Mouse (Mus musculus) lung, embryonic 14.5 days (tissue): ENCODE measurements at regions not wholly inside any gene's neighbourhood (a gene's known extent, or its start where the extent isn't known, plus 50 kb on each side); places are given as distances from the start of the nearest gene placed in this dataset.

Source experiments
- ATAC-seq: fragments of 200-750 bp; cut with Nextera tagmentation; 2 replicates; pipeline ENCODE4 v1.8.0; 2017; ENCODE audit warnings: mild to moderate bottlenecking, moderate TSS enrichment, moderate library complexity; ENCODE audit not compliant: insufficient read depth
- DNase-seq: peaks from one replicate; pipeline ENCODE4 v3.0.0-alpha.2; 2015
- H3K27ac ChIP-seq: fragments of 300-500 bp; sonication (generic); 2 replicates; pipeline ENCODE4 v1.5.1; 2014; ENCODE audit warnings: low read depth, mild to moderate bottlenecking, moderate library complexity
- H3K27me3 ChIP-seq: fragments of 300-500 bp; sonication (generic); 2 replicates; pipeline ENCODE4 v1.6.1; 2014; ENCODE audit warnings: low read length, control low read depth; ENCODE audit not compliant: insufficient read depth
- H3K36me3 ChIP-seq: fragments of 300-500 bp; sonication (generic); 2 replicates; pipeline ENCODE4 v1.6.1; 2014; ENCODE audit warnings: control low read depth; ENCODE audit not compliant: insufficient read depth
- H3K4me1 ChIP-seq: fragments of 300-500 bp; sonication (generic); 2 replicates; pipeline ENCODE4 v1.6.1; 2014; ENCODE audit warnings: antibody characterized with exemption, control low read depth; ENCODE audit not compliant: insufficient read depth
- H3K4me2 ChIP-seq: fragments of 300-500 bp; sonication (generic); 2 replicates; pipeline ENCODE4 v1.6.1; 2014; ENCODE audit warnings: mild to moderate bottlenecking
- H3K4me3 ChIP-seq: fragments of 300-500 bp; sonication (generic); 2 replicates; pipeline ENCODE4 v1.5.1; 2014; ENCODE audit warnings: low read depth, low read length
- H3K9ac ChIP-seq: fragments of 300-500 bp; sonication (generic); 2 replicates; pipeline ENCODE4 v1.6.1; 2014
- H3K9me3 ChIP-seq: fragments of 300-500 bp; sonication (generic); 2 replicates; pipeline ENCODE4 v1.6.1; 2016; ENCODE audit warnings: low read depth, low read length, control low read depth
- CTCF ChIP-seq: IDR thresholded peaks from 2 replicates; pipeline ENCODE4 v1.5.1; 2016; ENCODE audit warnings: antibody characterized with exemption, low read depth
- WGBS: fragments of 180-500 bp; shearing (Covaris S2); extraction: QIAGEN DNeasy Blood & Tissue Kit; methylation state at CpG from one replicate; pipeline ENCODE4 v1.1.7; 2014; 5-methylcytosine and 5-hydroxymethylcytosine counted together

GRCm38 (mm10) chr6:112210238-112210950 lies 63.2 kb upstream of the Lmcd1 start:
- 0 out of 2 replicates have a peak overlapping the region, but pooled peaks have one; percentile 10 for H3K4me2 ChIP-seq
- WGBS = 11% methylated on average over 8 of the region's 8 CpGs
- TF ChIP-seq CTCF = peak; percentile 53
- H3K27me3 ChIP-seq = no peaks in the 10 kb centered on the region
- H3K9ac ChIP-seq = no peak overlapping the region
- peak; percentile 92 for DNase-seq
- ATAC-seq = peak; percentile 99
- H3K27ac ChIP-seq = peak overlapping the region; percentile 94
- H3K36me3 ChIP-seq = no peaks in the 10 kb centered on the region
- H3K4me3 ChIP-seq = no peak overlapping the region
- no peaks in the 10 kb centered on the region for H3K9me3 ChIP-seq
- peaks cover 8% of the 10 kb centered on the region; the same call in 1 of the 2 replicates for H3K4me1 ChIP-seq

- H3K27ac ChIP-seq = no peak overlapping the region
- no peaks in the 10 kb centered on the region for H3K36me3 ChIP-seq
- no peaks in the 10 kb centered on the region for H3K4me1 ChIP-seq
- TF ChIP-seq CTCF = no peak
- WGBS = 69% methylated on average over 3 of the region's 3 CpGs
- no peak overlapping the region for H3K9ac ChIP-seq
- ATAC-seq (no peak), DNase-seq (no peak)
- H3K27me3 ChIP-seq = no peaks in the 10 kb centered on the region
- H3K9me3 ChIP-seq = no peaks in the 10 kb centered on the region
- no peak overlapping the region for H3K4me3 ChIP-seq
- no peak overlapping the region for H3K4me2 ChIP-seq
Observed at GRCm38 (mm10) chr6:112216868-112217267, 56.7 kb upstream of the Lmcd1 start.

- Histone ChIP-seq H3K4me3 (no peak overlapping the region), H3K27me3 (no peaks in the 10 kb centered on the region), H3K27ac (no peak overlapping the region), H3K9ac (no peak overlapping the region), H3K4me1 (peaks cover 4% of the 10 kb centered on the region; the same call in 1 of the 2 replicates), H3K36me3 (no peaks in the 10 kb centered on the region), H3K4me2 (no peak overlapping the region), H3K9me3 (no peaks in the 10 kb centered on the region)
- WGBS = 56% methylated on average over 1 of the region's 1 CpGs
- DNase-seq (no peak), ATAC-seq (0 out of 2 replicates have a peak, but pooled peaks have one; percentile 25)
- no peak for TF ChIP-seq CTCF
Observed at GRCm38 (mm10) chr6:112218248-112218647, 55.3 kb upstream of the Lmcd1 start.

GRCm38 (mm10) chr6:112219641-112220040 lies 53.9 kb upstream of the Lmcd1 start:
- no peak overlapping the region for H3K9ac ChIP-seq
- no peaks in the 10 kb centered on the region for H3K9me3 ChIP-seq
- ATAC-seq (no peak), DNase-seq (no peak)
- H3K36me3 ChIP-seq = no peaks in the 10 kb centered on the region
- no peak for TF ChIP-seq CTCF
- H3K4me3 ChIP-seq = no peak overlapping the region
- H3K4me1 ChIP-seq = peaks cover 4% of the 10 kb centered on the region; the same call in 1 of the 2 replicates
- H3K27ac ChIP-seq = no peak overlapping the region
- H3K27me3 ChIP-seq = no peaks in the 10 kb centered on the region
- 68% methylated on average over 7 of the region's 7 CpGs for WGBS
- no peak overlapping the region for H3K4me2 ChIP-seq

- no peak for TF ChIP-seq CTCF
- DNase-seq = no peak
- 65% methylated on average over 3 of the region's 3 CpGs for WGBS
Observed at GRCm38 (mm10) chr6:112220149-112220548, 53.4 kb upstream of the Lmcd1 start.

GRCm38 (mm10) chr6:112221373-112221772 lies 52.2 kb upstream of the Lmcd1 start:
- H3K9ac ChIP-seq = no peak overlapping the region
- H3K4me1 ChIP-seq = peaks cover 4% of the 10 kb centered on the region; the same call in 1 of the 2 replicates
- H3K27me3 ChIP-seq = no peaks in the 10 kb centered on the region
- no peak for DNase-seq
- ATAC-seq = no peak
- TF ChIP-seq CTCF = no peak
- H3K9me3 ChIP-seq = no peaks in the 10 kb centered on the region
- H3K27ac ChIP-seq = no peak overlapping the region
- no peaks in the 10 kb centered on the region for H3K36me3 ChIP-seq
- WGBS = 73% methylated on average over 2 of the region's 2 CpGs
- no peak overlapping the region for H3K4me3 ChIP-seq
- H3K4me2 ChIP-seq = no peak overlapping the region

More at GRCm38 (mm10) chr6:112220149-112220548, 53.4 kb upstream of the Lmcd1 start:
- Histone ChIP-seq H3K4me2 (no peak overlapping the region), H3K27me3 (no peaks in the 10 kb centered on the region), H3K36me3 (no peaks in the 10 kb centered on the region), H3K4me3 (no peak overlapping the region), H3K27ac (no peak overlapping the region), H3K4me1 (peaks cover 4% of the 10 kb centered on the region; the same call in 1 of the 2 replicates), H3K9ac (no peak overlapping the region), H3K9me3 (no peaks in the 10 kb centered on the region)
- no peak for ATAC-seq

GRCm38 (mm10) chr6:112223325-112223724 lies 50.2 kb upstream of the Lmcd1 start:
- Histone ChIP-seq H3K4me3 (no peak overlapping the region), H3K4me1 (peaks cover 4% of the 10 kb centered on the region; the same call in 1 of the 2 replicates), H3K9me3 (no peaks in the 10 kb centered on the region), H3K9ac (no peak overlapping the region), H3K27me3 (no peaks in the 10 kb centered on the region), H3K36me3 (no peaks in the 10 kb centered on the region), H3K4me2 (no peak overlapping the region), H3K27ac (no peak overlapping the region)
- TF ChIP-seq CTCF = no peak
- WGBS = 44% methylated on average over 7 of the region's 7 CpGs
- ATAC-seq (peak; percentile 79), DNase-seq (peak; percentile 64)
